Mouse (Mus musculus): Measurements from ENCODE around the gene Usp45.

Gene Usp45

GRCm38 (mm10) chr4:21789836-21790235 lies 22.9 kb downstream of the Usp45 start:
- no peak for DNase-seq (ENCODE audit: low spot score)

- peak; percentile 43 for DNase-seq (ENCODE audit: low spot score)
Measured at GRCm38 (mm10) chr4:21793631-21794030, 26.7 kb downstream of the Usp45 start.

GRCm38 (mm10) chr4:21801013-21801412 lies 34.1 kb downstream of the Usp45 start:
- DNase-seq (ENCODE audit: low spot score), result no peak

- DNase-seq (ENCODE audit: low spot score), result no peak
Measured at GRCm38 (mm10) chr4:21801620-21802019, 34.7 kb downstream of the Usp45 start.

GRCm38 (mm10) chr4:21807204-21807603 lies 40.2 kb downstream of the Usp45 start:
- DNase-seq (ENCODE audit: low spot score), result no peak

- DNase-seq (ENCODE audit: low spot score), result no peak
Measured at GRCm38 (mm10) chr4:21810608-21811007, 43.7 kb downstream of the Usp45 start.

- DNase-seq (ENCODE audit: low spot score), result no peak
Measured at GRCm38 (mm10) chr4:21812635-21813034, 45.7 kb downstream of the Usp45 start.

GRCm38 (mm10) chr4:21814029-21814428 lies 47.1 kb downstream of the Usp45 start:
- DNase-seq (ENCODE audit: low spot score), result peak; percentile 41

- no peak for DNase-seq (ENCODE audit: low spot score)
Measured at GRCm38 (mm10) chr4:21826616-21827015, 59.7 kb downstream of the Usp45 start.

GRCm38 (mm10) chr4:21832844-21833243 lies 65.9 kb downstream of the Usp45 start:
- DNase-seq (ENCODE audit: low spot score), result no peak

- peak; percentile 96 for DNase-seq (ENCODE audit: low spot score)
Measured at GRCm38 (mm10) chr4:21847481-21848286, 80.7 kb downstream of the Usp45 start, which contains the start of gene Pnisr. Gene Pnisr, plus strand, starts transcription at chr4:21847583.

- DNase-seq (ENCODE audit: low spot score), result peak; percentile 89
Measured at GRCm38 (mm10) chr4:21848287-21848630, 81.3 kb downstream of the Usp45 start.

- no peak for DNase-seq (ENCODE audit: low spot score)
Measured at GRCm38 (mm10) chr4:21857481-21857880, 90.5 kb downstream of the Usp45 start.

GRCm38 (mm10) chr4:21865226-21865625 lies 98.3 kb downstream of the Usp45 start:
- DNase-seq (ENCODE audit: low spot score), result no peak

- no peak for DNase-seq (ENCODE audit: low spot score)
Measured at GRCm38 (mm10) chr4:21878776-21879175, 111.8 kb downstream of the Usp45 start.

GRCm38 (mm10) chr4:21879565-21880220 lies 112.7 kb downstream of the Usp45 start, which contains the start of gene Coq3:
Gene Coq3, plus strand, starts transcription at chr4:21879673.
- DNase-seq (ENCODE audit: low spot score), result peak; percentile 87

GRCm38 (mm10) chr4:21882806-21883205 lies 115.8 kb downstream of the Usp45 start:
- DNase-seq (ENCODE audit: low spot score), result no peak

GRCm38 (mm10) chr4:21885831-21886230 lies 118.9 kb downstream of the Usp45 start:
- no peak for DNase-seq (ENCODE audit: low spot score)
